Mouse (Mus musculus) thymus, postnatal 14 days (tissue): ENCODE measurements around the gene Iqschfp.

Experiments used
- DNase-seq: peaks from one replicate; pipeline ENCODE4 v3.0.0; 2021

The Iqschfp gene

DNA sequence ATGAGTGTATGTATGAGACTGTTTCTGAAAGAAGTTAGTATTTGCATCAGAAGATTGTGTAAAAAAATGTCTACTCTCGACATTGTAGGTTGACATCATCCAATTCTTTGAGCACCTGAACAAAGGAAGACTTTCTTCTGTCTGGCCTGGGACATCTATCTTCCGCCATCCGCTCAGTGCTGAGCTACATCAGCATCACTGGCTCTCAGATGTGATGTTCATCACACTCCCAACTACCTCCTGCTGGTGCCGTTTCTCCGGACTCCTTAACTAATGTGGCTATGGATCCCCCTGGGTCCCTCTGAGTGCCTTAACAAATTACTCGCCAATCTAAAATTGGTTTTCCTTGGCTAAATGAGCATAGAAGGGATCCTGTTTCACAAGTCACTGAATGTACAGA, 772.3 kb downstream of the Iqschfp start:
- DNase-seq = no peak

DNA sequence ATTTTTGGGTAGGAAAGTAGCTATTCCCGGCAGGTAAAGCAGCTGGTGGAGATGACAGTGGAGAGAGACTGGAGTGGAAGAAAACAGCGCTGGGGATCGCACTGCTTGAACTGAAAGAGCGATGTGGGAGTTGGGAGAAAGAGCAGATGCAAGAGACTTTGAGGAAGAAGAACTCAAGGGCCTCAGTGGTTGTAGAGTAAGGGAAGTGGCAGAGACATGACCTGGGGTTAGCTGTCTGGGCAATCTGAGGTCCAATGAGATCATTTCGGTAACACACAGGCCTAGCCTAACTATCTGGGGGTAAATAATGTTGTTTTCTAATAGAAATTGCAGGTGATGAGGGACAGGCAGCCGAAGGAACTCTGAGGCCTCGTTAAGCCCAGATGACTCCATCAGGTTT, 774.3 kb downstream of the Iqschfp start:
- DNase-seq = no peak

DNA sequence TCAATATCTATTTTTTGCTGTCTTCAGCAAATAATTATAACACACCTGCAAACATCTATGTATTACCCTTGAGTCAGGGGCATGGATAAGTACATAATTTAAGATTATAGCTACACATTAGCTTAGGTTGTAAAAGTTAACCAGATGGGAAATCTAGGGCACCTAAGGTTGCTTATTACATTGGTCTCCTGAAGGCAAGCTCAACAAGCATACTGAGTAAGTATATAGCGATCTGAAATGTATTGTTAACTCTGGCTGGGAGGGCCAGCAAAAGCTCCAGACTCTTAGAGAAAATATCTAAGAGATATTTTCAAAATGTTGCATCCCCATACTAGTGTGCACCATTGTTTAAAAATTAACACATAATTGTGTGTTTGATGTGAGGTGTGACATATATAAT, 775.8 kb downstream of the Iqschfp start:
- no peak for DNase-seq

DNA sequence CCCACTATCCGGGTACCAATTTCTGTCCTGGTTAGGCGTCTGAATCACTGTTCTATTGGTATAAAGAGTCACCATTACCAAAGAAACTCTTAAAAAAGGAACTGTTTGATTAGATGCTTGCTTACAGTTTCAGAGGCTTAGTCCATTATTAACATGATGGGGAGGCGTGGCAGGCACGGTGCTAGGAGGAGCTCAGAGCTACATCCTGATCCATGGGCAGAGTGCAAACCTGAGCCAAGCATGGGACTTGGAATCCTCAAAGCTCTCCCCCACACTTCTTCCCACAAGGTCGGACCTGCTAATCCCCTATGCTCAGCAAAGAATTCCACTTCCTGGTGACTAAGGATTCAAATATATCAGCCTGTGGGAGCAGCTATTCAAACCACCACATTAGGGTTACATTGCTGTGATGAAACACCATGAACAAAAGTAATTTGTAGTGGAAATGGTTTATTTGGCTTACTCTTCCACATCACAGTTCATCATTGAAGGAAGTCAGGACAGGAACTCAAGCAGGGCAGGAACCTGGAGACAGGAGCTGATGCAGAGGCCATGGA, 777.5 kb downstream of the Iqschfp start:
- DNase-seq = no peak

DNA sequence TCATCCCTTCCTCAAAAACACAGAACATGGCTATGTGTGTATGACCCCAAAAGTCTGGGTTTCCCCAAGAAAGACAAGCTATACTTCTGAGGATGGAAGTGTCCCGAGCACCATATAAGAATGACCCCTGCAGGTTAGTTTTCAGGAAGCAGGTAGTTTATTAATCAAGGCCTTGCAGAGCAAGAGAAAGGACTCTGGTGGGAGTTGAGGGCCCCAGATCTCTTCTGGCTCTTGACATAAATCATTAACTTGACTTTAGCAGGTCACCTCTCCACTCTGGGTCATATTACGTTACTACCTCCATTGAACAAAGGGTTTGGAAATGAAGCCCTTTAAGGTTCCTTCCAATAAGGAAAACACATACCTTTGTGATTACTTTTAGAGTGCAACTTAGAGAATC, 782.7 kb downstream of the Iqschfp start:
- DNase-seq = no peak

DNA sequence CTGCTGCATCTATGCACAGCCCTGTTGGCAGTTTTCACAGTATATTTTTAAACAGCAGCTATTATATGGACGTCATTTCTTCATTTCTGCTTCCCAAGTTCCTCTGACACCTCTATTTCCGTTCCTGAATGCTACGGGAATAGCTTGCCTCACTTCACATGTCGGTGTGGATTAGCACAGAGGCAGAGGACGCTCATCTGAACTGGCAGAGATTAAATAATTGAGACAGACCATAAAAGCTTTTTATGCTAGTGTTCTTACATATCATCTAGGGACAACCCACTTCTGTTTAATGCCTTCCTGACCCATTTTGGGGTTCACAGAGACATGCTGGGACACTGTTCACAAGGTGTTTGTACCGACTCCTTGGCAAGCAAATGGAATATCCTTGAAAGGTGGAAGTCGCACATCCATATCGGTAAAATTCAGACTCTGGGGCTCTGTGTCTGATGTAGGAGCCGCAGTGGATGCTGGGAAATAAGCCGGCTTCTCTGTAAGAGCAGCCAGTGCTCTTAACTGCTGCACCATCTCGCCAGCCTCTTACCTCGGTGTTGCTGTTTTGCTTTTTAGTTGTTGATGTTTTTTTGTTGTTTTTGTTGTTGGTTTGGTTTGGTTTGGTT, 783.3 kb downstream of the Iqschfp start:
- DNase-seq = no peak
